Mouse (Mus musculus): ENCODE results near the gene Rufy1. TPM values are rescaled to one million over a fixed set of nuclear protein-coding genes. Genes with fewer than 3 reads are reported as not detected.

The Rufy1 gene
- polyA plus RNA-seq, 2 experiments = 5.1 to 7.1 TPM

DNA sequence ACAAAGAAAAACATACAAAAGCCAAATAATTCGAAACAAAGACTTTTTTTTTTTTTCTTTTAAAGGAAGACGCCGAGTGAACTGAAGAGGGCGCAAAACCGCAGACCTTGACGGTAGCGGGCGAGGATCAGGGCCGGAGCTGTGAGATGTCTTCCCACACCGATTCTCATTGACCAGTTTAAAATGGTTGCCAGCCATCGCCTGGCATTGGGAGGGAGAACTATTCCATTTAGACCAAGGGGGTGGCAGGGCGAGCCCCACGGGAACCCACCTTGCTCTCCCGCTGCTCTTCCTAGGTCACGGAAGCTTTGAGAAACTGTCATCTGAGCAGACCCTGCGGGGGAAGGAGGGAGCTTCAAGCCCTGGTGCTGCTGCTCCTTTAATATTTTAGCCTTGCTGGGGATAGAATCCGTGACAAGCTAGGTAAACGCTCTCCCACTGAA, 59.5 kb downstream of the Rufy1 start:
- Histone ChIP-seq H3K36me3 (replicated peaks; ENCODE audit: control insufficient read depth, insufficient read depth, low read depth) (no peaks in the 10 kb centered on the region), H3K4me2 (ENCODE audit: low read depth) (peak overlapping the region; percentile 80), H3K27ac (no peak overlapping the region), H3K4me3 (ENCODE audit: insufficient read depth in 1 of 2, low read depth in 2 of 2, low read length in 2 of 2) (peak overlapping the region; percentile 49 to 52), H3K4me1 (replicated peaks; ENCODE audit: control insufficient read depth in 2 of 2, insufficient read depth in 2 of 2, low read length in 1 of 2) (peaks cover 5 to 13% of the 10 kb centered on the region in 2 experiments), H3K9me3 (ENCODE audit: control insufficient read depth, low read length) (no peaks in the 10 kb centered on the region), H3K27me3 (ENCODE audit: control insufficient read depth, insufficient read depth, low read length) (no peaks in the 10 kb centered on the region), H3K9ac (replicated peaks) (peak overlapping the region; percentile 59)
- ATAC-seq (ENCODE audit: insufficient read depth) = peak; percentile 58; the same call in 1 of the 2 replicates
- TF ChIP-seq CTCF (IDR thresholded peaks at IDR 0.05; ENCODE audit: low read depth) (peak; percentile 72), EP300 (IDR thresholded peaks at IDR 0.05; ENCODE audit: low read depth) (no peak)
- peak; percentile 38 to 46 (median 40) for DNase-seq (ENCODE audit: low read depth in 3 of 3, low spot score in 3 of 3)
- WGBS (ENCODE audit: insufficient replicate concordance) = 2% methylated on average over 18 of the region's 18 CpGs

- ATAC-seq (ENCODE audit: insufficient read depth) = no peak
- H3K4me3 ChIP-seq (ENCODE audit: insufficient read depth in 1 of 2, low read depth in 2 of 2, low read length in 2 of 2) = peak overlapping the region in 1 of 2 experiments; percentile 52; a peak in 2 of 4 replicates
- no peaks in the 10 kb centered on the region for H3K9me3 ChIP-seq (ENCODE audit: control insufficient read depth, low read length)
- no peak overlapping the region for H3K27ac ChIP-seq
- 69% methylated on average over 4 of the region's 4 CpGs for WGBS (ENCODE audit: insufficient replicate concordance)
- H3K27me3 ChIP-seq (ENCODE audit: control insufficient read depth, insufficient read depth, low read length) = no peaks in the 10 kb centered on the region
- no peak overlapping the region; the same call in 1 of the 2 replicates for H3K9ac ChIP-seq (replicated peaks)
- TF ChIP-seq CTCF (IDR thresholded peaks at IDR 0.05; ENCODE audit: low read depth) = no peak
- TF ChIP-seq EP300 (IDR thresholded peaks at IDR 0.05; ENCODE audit: low read depth) = no peak
- no peaks in the 10 kb centered on the region for H3K36me3 ChIP-seq (replicated peaks; ENCODE audit: control insufficient read depth, insufficient read depth, low read depth)
- DNase-seq (ENCODE audit: low read depth in 3 of 3, low spot score in 3 of 3) = no peak
- peaks cover under 1 to 9% of the 10 kb centered on the region in 2 experiments; a peak in 2 of 4 replicates for H3K4me1 ChIP-seq (replicated peaks; ENCODE audit: control insufficient read depth in 2 of 2, insufficient read depth in 2 of 2, low read length in 1 of 2)
- H3K4me2 ChIP-seq (ENCODE audit: low read depth) = peak overlapping the region; percentile 80
These were observed 60.0 kb downstream of the Rufy1 start for GRCm38 (mm10) chr11:50370969-50371368.

GRCm38 (mm10) chr11:50369360-50369911, 61.5 kb downstream of the Rufy1 start:
- no peak for ATAC-seq (ENCODE audit: insufficient read depth)
- 66% methylated on average over 5 of the region's 5 CpGs for whole genome bisulfite sequencing (ENCODE audit: insufficient replicate concordance)
- no peak overlapping the region for H3K27ac ChIP-seq

GRCm38 (mm10) chr11:50367531-50367930, 63.4 kb downstream of the Rufy1 start:
- Histone ChIP-seq H3K27me3 (ENCODE audit: control insufficient read depth, insufficient read depth, low read length) (no peaks in the 10 kb centered on the region), H3K9ac (replicated peaks) (no peak overlapping the region), H3K27ac (no peak overlapping the region), H3K36me3 (replicated peaks; ENCODE audit: control insufficient read depth, insufficient read depth, low read depth) (no peaks in the 10 kb centered on the region), H3K9me3 (ENCODE audit: control insufficient read depth, low read length) (no peaks in the 10 kb centered on the region), H3K4me2 (ENCODE audit: low read depth) (no peak overlapping the region), H3K4me1 (replicated peaks; ENCODE audit: control insufficient read depth in 2 of 2, insufficient read depth in 2 of 2, low read length in 1 of 2) (peaks cover 0 to 6% of the 10 kb centered on the region in 2 experiments; a peak in 1 of 4 replicates), H3K4me3 (ENCODE audit: insufficient read depth in 1 of 2, low read depth in 2 of 2, low read length in 2 of 2) (no peak overlapping the region)
- ATAC-seq (ENCODE audit: insufficient read depth) = no peak
- DNase-seq (ENCODE audit: low read depth in 3 of 3, low spot score in 3 of 3) = no peak
- TF ChIP-seq EP300 (IDR thresholded peaks at IDR 0.05; ENCODE audit: low read depth) (no peak), CTCF (IDR thresholded peaks at IDR 0.05; ENCODE audit: low read depth) (no peak)
- 78% methylated on average over 9 of the region's 9 CpGs for WGBS (ENCODE audit: insufficient replicate concordance)

More at GRCm38 (mm10) chr11:50369360-50369911, 61.5 kb downstream of the Rufy1 start:
- H3K4me1 ChIP-seq (replicated peaks; ENCODE audit: control insufficient read depth in 2 of 2, insufficient read depth in 2 of 2, low read length in 1 of 2) = peaks cover 0 to 6% of the 10 kb centered on the region in 2 experiments; a peak in 1 of 4 replicates
- H3K4me2 ChIP-seq (ENCODE audit: low read depth) = no peak overlapping the region
- H3K27me3 ChIP-seq (ENCODE audit: control insufficient read depth, insufficient read depth, low read length) = no peaks in the 10 kb centered on the region
- DNase-seq (ENCODE audit: low read depth in 3 of 3, low spot score in 3 of 3) = no peak
- H3K4me3 ChIP-seq (ENCODE audit: insufficient read depth in 1 of 2, low read depth in 2 of 2, low read length in 2 of 2) = no peak overlapping the region
- no peak for TF ChIP-seq EP300 (IDR thresholded peaks at IDR 0.05; ENCODE audit: low read depth)
- TF ChIP-seq CTCF (IDR thresholded peaks at IDR 0.05; ENCODE audit: low read depth) = no peak
- no peak overlapping the region for H3K9ac ChIP-seq (replicated peaks)
- H3K9me3 ChIP-seq (ENCODE audit: control insufficient read depth, low read length) = no peaks in the 10 kb centered on the region
- H3K36me3 ChIP-seq (replicated peaks; ENCODE audit: control insufficient read depth, insufficient read depth, low read depth) = no peaks in the 10 kb centered on the region

DNA sequence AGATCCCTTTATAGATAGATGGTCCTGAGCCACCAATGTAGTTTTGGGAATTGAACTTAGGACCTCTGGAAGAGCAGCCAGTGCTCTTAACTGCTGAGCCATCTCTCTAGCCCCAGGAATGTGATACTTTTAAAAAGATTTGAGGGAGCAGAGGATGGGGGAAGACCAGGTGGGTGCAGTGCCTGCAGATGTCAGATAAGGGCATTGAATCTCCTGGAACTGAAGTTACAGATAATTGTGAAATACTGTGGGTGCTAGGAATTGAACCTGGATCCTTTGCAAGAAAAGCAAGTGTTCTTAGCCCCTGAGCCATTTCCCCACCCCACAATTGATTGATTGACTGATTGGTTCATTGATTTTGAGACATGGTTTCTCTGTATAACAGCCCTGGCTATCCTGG, 65.6 kb downstream of the Rufy1 start:
- no peak overlapping the region for H3K4me3 ChIP-seq (ENCODE audit: insufficient read depth in 1 of 2, low read depth in 2 of 2, low read length in 2 of 2)
- no peak for DNase-seq (ENCODE audit: low read depth in 3 of 3, low spot score in 3 of 3)
- no peak overlapping the region for H3K4me2 ChIP-seq (ENCODE audit: low read depth)
- no peaks in the 10 kb centered on the region for H3K27me3 ChIP-seq (ENCODE audit: control insufficient read depth, insufficient read depth, low read length)
- no peak for ATAC-seq (ENCODE audit: insufficient read depth)
- no peaks in the 10 kb centered on the region for H3K9me3 ChIP-seq (ENCODE audit: control insufficient read depth, low read length)
- H3K9ac ChIP-seq (replicated peaks) = no peak overlapping the region
- no peaks in the 10 kb centered on the region for H3K36me3 ChIP-seq (replicated peaks; ENCODE audit: control insufficient read depth, insufficient read depth, low read depth)
- no peak for TF ChIP-seq EP300 (IDR thresholded peaks at IDR 0.05; ENCODE audit: low read depth)
- no peak for TF ChIP-seq CTCF (IDR thresholded peaks at IDR 0.05; ENCODE audit: low read depth)
- H3K4me1 ChIP-seq (replicated peaks; ENCODE audit: control insufficient read depth in 2 of 2, insufficient read depth in 2 of 2, low read length in 1 of 2) = peaks cover 0 to 1% of the 10 kb centered on the region in 2 experiments; a peak in 1 of 4 replicates
- H3K27ac ChIP-seq = no peak overlapping the region

Measured in liver, embryonic 14.5 days (tissue).